Mouse (Mus musculus) lung, embryonic 15.5 days (tissue): ENCODE measurements around the gene Pitpnm2. TPM values are rescaled to one million over a fixed set of nuclear protein-coding genes. Genes with fewer than 3 reads are reported as not detected.

Source experiments
- ATAC-seq: fragments of 200-750 bp; cut with Nextera tagmentation; 2 replicates; pipeline ENCODE4 v1.8.0; 2017; ENCODE audit warnings: moderate number of reproducible peaks, borderline replicate concordance; ENCODE audit not compliant: low FRiP score, low TSS enrichment; ENCODE audit errors: extremely low read depth
- H3K27ac ChIP-seq: fragments of 300-500 bp; sonication (generic); 2 replicates; pipeline ENCODE4 v1.5.1; 2015; ENCODE audit warnings: moderate library complexity, mild to moderate bottlenecking, inconsistent platforms
- H3K27me3 ChIP-seq: fragments of 300-500 bp; sonication (generic); 2 replicates; pipeline ENCODE4 v1.6.1; 2015; ENCODE audit warnings: inconsistent platforms
- H3K36me3 ChIP-seq: fragments of 300-500 bp; sonication (generic); 2 replicates; pipeline ENCODE4 v1.6.1; 2015; ENCODE audit warnings: inconsistent platforms
- H3K4me1 ChIP-seq: fragments of 300-500 bp; sonication (generic); 2 replicates; pipeline ENCODE4 v1.6.1; 2015; ENCODE audit warnings: inconsistent platforms
- H3K4me2 ChIP-seq: fragments of 300-500 bp; sonication (generic); 2 replicates; pipeline ENCODE4 v1.6.1; 2015; ENCODE audit warnings: inconsistent platforms, mild to moderate bottlenecking, moderate library complexity
- H3K4me3 ChIP-seq: fragments of 300-500 bp; sonication (generic); 2 replicates; pipeline ENCODE4 v1.5.1; 2015; ENCODE audit warnings: mild to moderate bottlenecking, inconsistent platforms
- H3K9ac ChIP-seq: fragments of 300-500 bp; sonication (generic); 2 replicates; pipeline ENCODE4 v1.6.1; 2015; ENCODE audit warnings: inconsistent platforms
- H3K9me3 ChIP-seq: fragments of 300-500 bp; sonication (generic); 2 replicates; pipeline ENCODE4 v1.6.1; 2016; ENCODE audit warnings: inconsistent platforms
- WGBS: fragments of 180-500 bp; shearing (Covaris S2); methylation state at CpG from one replicate; pipeline ENCODE4 v1.1.7; 2015; 5-methylcytosine and 5-hydroxymethylcytosine counted together
- polyA plus RNA-seq: library from polyadenylated mRNA; unstranded; fragments of >200 nt; fragmentation: Nextera tagmentation; extraction: Ambion mirVana; gene quantifications from 2 replicates; pipeline ENCODE4 v1.2.1, GENCODE M21; 2015

Pitpnm2 gene
- polyA plus RNA-seq, 1 experiment from 2014 or later = 6.7 TPM

DNA sequence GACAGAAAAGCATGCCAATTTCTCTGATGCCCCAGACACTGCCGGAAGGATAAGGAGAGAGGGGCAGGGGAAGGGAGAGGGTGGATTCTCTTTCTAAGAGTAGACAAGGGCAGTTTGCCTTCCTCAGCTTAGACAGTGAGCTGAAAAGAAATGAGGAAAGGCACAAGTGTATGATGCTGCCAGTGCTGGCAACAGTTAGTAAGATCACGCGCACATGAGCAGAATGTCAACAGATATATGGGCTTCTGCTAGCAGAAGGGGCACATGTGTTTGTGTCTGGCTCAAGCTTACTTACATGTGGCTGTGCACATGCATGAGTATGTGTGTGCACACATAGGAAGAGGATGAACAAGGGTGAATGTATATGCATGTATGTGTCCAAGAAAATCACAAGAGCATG, 65.4 kb downstream of the Pitpnm2 start:
- Histone ChIP-seq H3K27ac (no peak overlapping the region), H3K4me3 (no peak overlapping the region), H3K4me2 (no peak overlapping the region), H3K4me1 (peaks cover 38% of the 10 kb centered on the region), H3K9ac (no peak overlapping the region), H3K36me3 (no peaks in the 10 kb centered on the region), H3K9me3 (no peaks in the 10 kb centered on the region), H3K27me3 (no peaks in the 10 kb centered on the region)
- WGBS = 75% methylated on average over 3 of the region's 3 CpGs
- ATAC-seq = no peak

GRCm38 (mm10) chr5:124182642-124183041, 66.9 kb downstream of the Pitpnm2 start:
- Histone ChIP-seq H3K27ac (no peak overlapping the region), H3K4me1 (peaks cover 33% of the 10 kb centered on the region), H3K4me2 (no peak overlapping the region), H3K9ac (no peak overlapping the region), H3K36me3 (no peaks in the 10 kb centered on the region), H3K27me3 (no peaks in the 10 kb centered on the region), H3K4me3 (no peak overlapping the region), H3K9me3 (no peaks in the 10 kb centered on the region)
- ATAC-seq = no peak
- 81% methylated on average over 7 of the region's 7 CpGs for WGBS

DNA sequence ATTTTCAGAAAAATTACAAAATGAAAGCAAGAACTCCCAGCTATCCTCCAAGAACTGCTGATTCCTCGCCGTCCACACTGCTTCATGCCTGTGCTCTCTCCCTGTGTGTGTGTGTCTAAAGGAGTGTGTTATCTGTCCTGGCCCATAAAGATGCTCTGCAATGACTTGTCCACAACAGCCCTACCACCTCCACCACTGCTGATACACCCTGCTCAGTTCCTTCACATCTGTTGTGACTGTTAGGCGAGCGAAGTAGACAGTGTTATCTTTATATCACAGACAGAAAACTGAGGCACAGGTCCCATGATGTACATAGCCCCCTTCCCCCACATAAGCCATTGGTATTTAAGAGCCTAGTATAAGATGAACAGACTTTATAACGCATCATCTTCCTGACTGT, 67.5 kb downstream of the Pitpnm2 start:
- H3K4me1 ChIP-seq = peaks cover 28% of the 10 kb centered on the region

GRCm38 (mm10) chr5:124180500-124181167, 68.9 kb downstream of the Pitpnm2 start:
- Histone ChIP-seq H3K4me2 (no peak overlapping the region), H3K36me3 (no peaks in the 10 kb centered on the region), H3K4me1 (peaks cover 24% of the 10 kb centered on the region; the same call in 1 of the 2 replicates), H3K4me3 (no peak overlapping the region), H3K9me3 (no peaks in the 10 kb centered on the region), H3K27me3 (no peaks in the 10 kb centered on the region), H3K27ac (no peak overlapping the region), H3K9ac (no peak overlapping the region)
- 71% methylated on average over 12 of the region's 12 CpGs for WGBS
- no peak for ATAC-seq

More for the DNA sequence above, 67.5 kb downstream of the Pitpnm2 start:
- Histone ChIP-seq H3K27ac (no peak overlapping the region), H3K27me3 (no peaks in the 10 kb centered on the region), H3K36me3 (no peaks in the 10 kb centered on the region), H3K4me3 (no peak overlapping the region), H3K4me2 (no peak overlapping the region), H3K9ac (no peak overlapping the region), H3K9me3 (no peaks in the 10 kb centered on the region)
- 88% methylated on average over 5 of the region's 5 CpGs for WGBS
- no peak for ATAC-seq

- Histone ChIP-seq H3K27ac (no peak overlapping the region), H3K4me3 (no peak overlapping the region), H3K36me3 (no peaks in the 10 kb centered on the region), H3K9me3 (no peaks in the 10 kb centered on the region), H3K4me2 (no peak overlapping the region), H3K9ac (no peak overlapping the region), H3K27me3 (no peaks in the 10 kb centered on the region), H3K4me1 (peaks cover 17% of the 10 kb centered on the region)
- no peak for ATAC-seq
- 78% methylated on average over 4 of the region's 4 CpGs for WGBS
Observed at GRCm38 (mm10) chr5:124179411-124179810, 70.1 kb downstream of the Pitpnm2 start.

GRCm38 (mm10) chr5:124176726-124177132, 72.8 kb downstream of the Pitpnm2 start:
- no peak overlapping the region for H3K4me3 ChIP-seq
- ATAC-seq = no peak
- H3K9ac ChIP-seq = no peak overlapping the region
- no peak overlapping the region for H3K4me2 ChIP-seq
- H3K27me3 ChIP-seq = no peaks in the 10 kb centered on the region
- H3K36me3 ChIP-seq = no peaks in the 10 kb centered on the region
- WGBS = 48% methylated on average over 7 of the region's 7 CpGs
- H3K4me1 ChIP-seq = peaks cover 32% of the 10 kb centered on the region
- no peaks in the 10 kb centered on the region for H3K9me3 ChIP-seq
- H3K27ac ChIP-seq = peak overlapping the region; percentile 44

DNA sequence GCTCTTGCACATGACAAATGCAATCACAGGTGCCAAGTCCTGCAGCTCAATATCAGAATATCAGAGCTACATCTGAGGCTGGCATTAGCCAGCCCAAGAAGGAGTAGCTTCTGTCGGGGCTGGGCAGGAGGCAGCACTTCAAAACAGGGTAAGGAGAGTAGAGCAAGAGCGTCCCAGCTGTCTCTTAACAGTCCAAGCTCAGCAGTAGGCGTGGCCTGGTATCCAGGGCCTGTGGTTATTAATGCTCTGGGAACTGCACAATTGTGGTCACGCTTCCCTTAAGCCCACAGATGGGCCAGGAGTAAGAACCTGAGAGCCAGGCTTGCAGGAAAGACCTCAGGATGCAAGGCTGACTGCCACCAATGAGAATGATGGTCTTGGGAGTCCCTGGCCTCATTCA, 74.4 kb downstream of the Pitpnm2 start:
- Histone ChIP-seq H3K4me2 (no peak overlapping the region), H3K27ac (no peak overlapping the region), H3K27me3 (no peaks in the 10 kb centered on the region), H3K9ac (no peak overlapping the region), H3K36me3 (no peaks in the 10 kb centered on the region), H3K9me3 (no peaks in the 10 kb centered on the region), H3K4me1 (peaks cover 37% of the 10 kb centered on the region), H3K4me3 (no peak overlapping the region)
- no peak for ATAC-seq
- WGBS = 37% methylated on average over 4 of the region's 4 CpGs

DNA sequence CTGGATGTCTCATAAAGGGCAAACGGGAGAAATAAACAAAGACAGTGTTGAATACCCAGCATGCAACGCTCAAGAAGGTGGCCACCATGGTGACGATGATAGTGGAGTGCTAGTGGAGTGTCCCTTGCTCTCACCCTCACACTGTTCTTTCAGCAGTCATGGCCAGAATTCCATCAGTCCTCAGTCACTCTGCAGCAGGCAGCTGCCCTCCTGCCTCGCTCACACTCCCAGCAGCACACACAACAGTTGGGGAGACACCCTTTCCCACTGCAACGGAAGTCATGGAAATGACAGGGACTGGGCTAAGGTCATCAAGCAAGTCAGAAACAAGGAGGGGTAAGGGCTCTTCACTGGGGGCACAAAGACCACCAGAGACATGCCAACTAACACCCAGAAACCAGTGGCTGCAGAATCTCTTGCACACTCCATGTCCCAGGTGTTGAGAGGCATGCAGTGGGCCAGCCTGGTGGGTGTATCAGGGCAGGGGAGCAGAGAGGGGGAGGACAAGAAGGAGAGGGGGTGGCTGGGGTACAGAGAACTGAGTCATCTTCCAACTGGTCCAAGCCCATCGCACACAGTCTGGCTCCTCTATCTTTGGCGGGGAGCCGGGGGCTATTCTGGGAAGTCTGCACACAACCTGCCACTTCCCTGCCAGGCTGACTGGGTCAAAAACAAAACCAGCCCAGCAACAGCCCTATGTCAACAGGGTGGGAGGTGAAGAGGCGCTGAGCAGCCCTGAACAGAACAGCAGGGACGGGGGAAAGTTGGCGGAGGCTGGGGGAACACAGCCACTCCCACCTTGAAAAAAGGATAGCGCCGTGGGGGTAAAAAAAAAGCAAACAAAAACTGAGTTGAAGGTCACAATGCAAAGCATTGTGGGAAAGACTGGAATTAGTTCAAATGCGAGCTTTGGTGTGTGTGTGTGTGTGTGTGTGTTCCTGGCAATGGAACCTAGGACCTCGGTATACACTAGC, 76.3 kb downstream of the Pitpnm2 start:
- peak overlapping the region; percentile 53 for H3K27ac ChIP-seq
- no peaks in the 10 kb centered on the region for H3K36me3 ChIP-seq
- 39% methylated on average over 15 of the region's 15 CpGs for WGBS
- H3K4me3 ChIP-seq = no peak overlapping the region
- H3K27me3 ChIP-seq = no peaks in the 10 kb centered on the region
- ATAC-seq = 0 out of 2 replicates have a peak, but pooled peaks have one; percentile 35
- H3K4me2 ChIP-seq = 0 out of 2 replicates have a peak overlapping the region, but pooled peaks have one; percentile 0
- no peaks in the 10 kb centered on the region for H3K9me3 ChIP-seq
- peaks cover 37% of the 10 kb centered on the region for H3K4me1 ChIP-seq
- no peak overlapping the region for H3K9ac ChIP-seq

- Histone ChIP-seq H3K27me3 (no peaks in the 10 kb centered on the region), H3K27ac (no peak overlapping the region), H3K36me3 (no peaks in the 10 kb centered on the region), H3K9ac (no peak overlapping the region), H3K4me3 (no peak overlapping the region), H3K4me1 (peaks cover 47% of the 10 kb centered on the region), H3K9me3 (no peaks in the 10 kb centered on the region), H3K4me2 (no peak overlapping the region)
- WGBS = 86% methylated on average over 4 of the region's 4 CpGs
- no peak for ATAC-seq
Observed at GRCm38 (mm10) chr5:124172246-124172645, 77.3 kb downstream of the Pitpnm2 start.

DNA sequence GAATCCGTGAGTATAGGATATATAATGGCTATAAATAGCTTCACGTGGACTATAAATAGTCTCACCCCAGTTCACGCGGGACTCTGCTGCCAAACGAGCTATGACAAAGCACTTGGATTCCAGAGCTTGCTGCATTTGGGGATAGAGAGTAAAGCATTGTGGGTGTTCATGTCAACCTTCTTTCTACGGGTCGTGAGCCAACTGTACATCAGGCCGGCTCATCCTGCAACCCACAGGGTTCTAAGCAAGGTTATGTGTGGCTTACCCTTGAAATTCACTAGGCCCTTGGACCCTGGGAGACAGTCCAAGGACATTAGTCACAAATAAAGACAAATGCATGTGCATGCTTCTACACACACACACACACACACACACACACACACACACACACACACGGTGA, 77.8 kb downstream of the Pitpnm2 start:
- no peaks in the 10 kb centered on the region for H3K9me3 ChIP-seq
- peaks cover 48% of the 10 kb centered on the region for H3K4me1 ChIP-seq
- no peak overlapping the region for H3K4me3 ChIP-seq
- H3K27me3 ChIP-seq = no peaks in the 10 kb centered on the region
- WGBS = 40% methylated on average over 9 of the region's 9 CpGs
- no peaks in the 10 kb centered on the region for H3K36me3 ChIP-seq
- H3K4me2 ChIP-seq = no peak overlapping the region
- ATAC-seq = no peak
- H3K27ac ChIP-seq = no peak overlapping the region
- no peak overlapping the region for H3K9ac ChIP-seq

DNA sequence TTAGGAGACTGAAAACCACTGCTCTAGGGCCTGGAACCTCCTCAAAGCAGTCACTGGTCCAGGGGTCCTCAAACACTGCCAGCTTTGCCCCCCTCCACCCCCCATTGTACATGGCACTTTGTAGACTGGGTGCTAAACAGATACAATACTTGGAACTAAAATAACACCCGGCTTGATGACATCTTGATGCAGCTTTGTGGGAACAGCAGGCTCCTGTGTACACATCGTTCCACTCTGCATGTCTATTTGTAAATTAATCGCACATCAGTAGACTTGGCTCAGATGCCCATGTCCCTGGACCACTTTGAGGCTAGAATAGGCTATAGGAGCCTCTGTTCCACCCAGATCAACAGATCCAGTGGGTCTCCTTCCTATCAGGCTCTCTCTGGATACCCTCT, 80.3 kb downstream of the Pitpnm2 start:
- no peak overlapping the region for H3K4me3 ChIP-seq
- 71% methylated on average over 3 of the region's 3 CpGs for WGBS
- ATAC-seq = no peak
- H3K27me3 ChIP-seq = no peaks in the 10 kb centered on the region
- H3K27ac ChIP-seq = no peak overlapping the region
- peaks cover 53% of the 10 kb centered on the region for H3K4me1 ChIP-seq
- H3K4me2 ChIP-seq = no peak overlapping the region
- H3K36me3 ChIP-seq = no peaks in the 10 kb centered on the region
- no peaks in the 10 kb centered on the region for H3K9me3 ChIP-seq
- H3K9ac ChIP-seq = no peak overlapping the region
